Mouse (Mus musculus): Measurements from ENCODE around the gene Scn5a. TPM values are rescaled to one million over a fixed set of nuclear protein-coding genes. Genes with fewer than 3 reads are reported as not detected.

The Scn5a gene
- polyA plus RNA-seq, 1 experiment from 2014 or later: 0.22 TPM

- no peak for DNase-seq (ENCODE audit: low spot score)
- Histone ChIP-seq H3K27ac (ENCODE audit: low read depth, low read length) (no peak overlapping the region), H3K9ac (ENCODE audit: low read depth, low read length) (no peak overlapping the region), H3K4me2 (no peak overlapping the region), H3K4me1 (replicated peaks; ENCODE audit: control insufficient read depth, insufficient read depth, low read length) (no peaks in the 10 kb centered on the region), H3K4me3 (ENCODE audit: low read depth, low read length) (no peak overlapping the region), H3K9me3 (ENCODE audit: control insufficient read depth, low read length) (0 out of 2 replicates have a peak, but pooled peaks cover 3% of the 10 kb centered on the region), H3K36me3 (ENCODE audit: control insufficient read depth, insufficient read depth, low read length) (no peaks in the 10 kb centered on the region), H3K27me3 (replicated peaks; ENCODE audit: control insufficient read depth, insufficient read depth, low read length) (no peaks in the 10 kb centered on the region)
- ATAC-seq (replicated peaks; ENCODE audit: low FRiP score): no peak
- WGBS: 72% methylated on average over 8 of the region's 8 CpGs
Observed at GRCm38 (mm10) chr9:119597332-119597731, 18.5 kb upstream of the Scn5a start.

GRCm38 (mm10) chr9:119589592-119589991 is 10.8 kb upstream of the Scn5a start:
- WGBS: 83% methylated on average over 8 of the region's 8 CpGs
- Histone ChIP-seq H3K27ac (ENCODE audit: low read depth, low read length) (no peak overlapping the region), H3K4me1 (replicated peaks; ENCODE audit: control insufficient read depth, insufficient read depth, low read length) (no peaks in the 10 kb centered on the region), H3K27me3 (replicated peaks; ENCODE audit: control insufficient read depth, insufficient read depth, low read length) (peaks cover 19% of the 10 kb centered on the region), H3K9ac (ENCODE audit: low read depth, low read length) (no peak overlapping the region), H3K4me2 (no peak overlapping the region), H3K36me3 (ENCODE audit: control insufficient read depth, insufficient read depth, low read length) (no peaks in the 10 kb centered on the region), H3K9me3 (ENCODE audit: control insufficient read depth, low read length) (no peaks in the 10 kb centered on the region), H3K4me3 (ENCODE audit: low read depth, low read length) (no peak overlapping the region)
- DNase-seq (ENCODE audit: low spot score) (no peak), ATAC-seq (replicated peaks; ENCODE audit: low FRiP score) (no peak)

- Histone ChIP-seq H3K27me3 (replicated peaks; ENCODE audit: control insufficient read depth, insufficient read depth, low read length) (peaks cover 19% of the 10 kb centered on the region), H3K4me3 (ENCODE audit: low read depth, low read length) (no peak overlapping the region), H3K4me2 (peak overlapping the region; percentile 2; the same call in 1 of the 2 replicates), H3K27ac (ENCODE audit: low read depth, low read length) (no peak overlapping the region), H3K9me3 (ENCODE audit: control insufficient read depth, low read length) (no peaks in the 10 kb centered on the region), H3K36me3 (ENCODE audit: control insufficient read depth, insufficient read depth, low read length) (no peaks in the 10 kb centered on the region), H3K9ac (ENCODE audit: low read depth, low read length) (no peak overlapping the region), H3K4me1 (replicated peaks; ENCODE audit: control insufficient read depth, insufficient read depth, low read length) (no peaks in the 10 kb centered on the region)
- DNase-seq (ENCODE audit: low spot score) (no peak), ATAC-seq (replicated peaks; ENCODE audit: low FRiP score) (0 out of 2 replicates have a peak, but pooled peaks have one; percentile 34)
- WGBS: 28% methylated on average over 26 of the region's 26 CpGs
Observed at GRCm38 (mm10) chr9:119588763-119589449, 10.1 kb upstream of the Scn5a start.

GRCm38 (mm10) chr9:119580668-119581067 is 1.9 kb upstream of the Scn5a start:
- H3K27ac ChIP-seq (ENCODE audit: low read depth, low read length): no peak overlapping the region
- H3K36me3 ChIP-seq (ENCODE audit: control insufficient read depth, insufficient read depth, low read length): no peaks in the 10 kb centered on the region
- peak; percentile 68 for DNase-seq (ENCODE audit: low spot score)
- ATAC-seq (replicated peaks; ENCODE audit: low FRiP score): peak; percentile 48; the same call in 1 of the 2 replicates
- H3K4me2 ChIP-seq: no peak overlapping the region
- H3K27me3 ChIP-seq (replicated peaks; ENCODE audit: control insufficient read depth, insufficient read depth, low read length): peaks cover 55% of the 10 kb centered on the region
- 0 out of 2 replicates have a peak, but pooled peaks cover 6% of the 10 kb centered on the region for H3K4me1 ChIP-seq (replicated peaks; ENCODE audit: control insufficient read depth, insufficient read depth, low read length)
- 0% methylated on average over 6 of the region's 6 CpGs for WGBS
- no peak overlapping the region for H3K4me3 ChIP-seq (ENCODE audit: low read depth, low read length)
- no peak overlapping the region for H3K9ac ChIP-seq (ENCODE audit: low read depth, low read length)
- no peaks in the 10 kb centered on the region for H3K9me3 ChIP-seq (ENCODE audit: control insufficient read depth, low read length)

- Histone ChIP-seq H3K9ac (ENCODE audit: low read depth, low read length) (no peak overlapping the region), H3K4me2 (no peak overlapping the region), H3K4me1 (replicated peaks; ENCODE audit: control insufficient read depth, insufficient read depth, low read length) (0 out of 2 replicates have a peak, but pooled peaks cover 6% of the 10 kb centered on the region), H3K27me3 (replicated peaks; ENCODE audit: control insufficient read depth, insufficient read depth, low read length) (peaks cover 56% of the 10 kb centered on the region), H3K36me3 (ENCODE audit: control insufficient read depth, insufficient read depth, low read length) (no peaks in the 10 kb centered on the region), H3K9me3 (ENCODE audit: control insufficient read depth, low read length) (no peaks in the 10 kb centered on the region), H3K27ac (ENCODE audit: low read depth, low read length) (no peak overlapping the region), H3K4me3 (ENCODE audit: low read depth, low read length) (no peak overlapping the region)
- DNase-seq (ENCODE audit: low spot score): no peak
- 82% methylated on average over 17 of the region's 17 CpGs for WGBS
- no peak for ATAC-seq (replicated peaks; ENCODE audit: low FRiP score)
Observed at GRCm38 (mm10) chr9:119580187-119580586, 1.4 kb upstream of the Scn5a start.

- no peak overlapping the region; the same call in 1 of the 2 replicates for H3K9ac ChIP-seq (ENCODE audit: low read depth, low read length)
- no peak for ATAC-seq (replicated peaks; ENCODE audit: low FRiP score)
Observed at GRCm38 (mm10) chr9:119578311-119578635, 543 bp downstream of the Scn5a start.

GRCm38 (mm10) chr9:119576977-119577376 is 1.8 kb downstream of the Scn5a start:
- peaks cover 81% of the 10 kb centered on the region for H3K27me3 ChIP-seq (replicated peaks; ENCODE audit: control insufficient read depth, insufficient read depth, low read length)
- WGBS: 51% methylated on average over 2 of the region's 2 CpGs
- 0 out of 2 replicates have a peak, but pooled peaks cover 6% of the 10 kb centered on the region for H3K4me1 ChIP-seq (replicated peaks; ENCODE audit: control insufficient read depth, insufficient read depth, low read length)
- no peak overlapping the region for H3K4me3 ChIP-seq (ENCODE audit: low read depth, low read length)
- no peaks in the 10 kb centered on the region for H3K36me3 ChIP-seq (ENCODE audit: control insufficient read depth, insufficient read depth, low read length)
- DNase-seq (ENCODE audit: low spot score) (no peak), ATAC-seq (replicated peaks; ENCODE audit: low FRiP score) (no peak)
- H3K9ac ChIP-seq (ENCODE audit: low read depth, low read length): no peak overlapping the region
- no peak overlapping the region for H3K27ac ChIP-seq (ENCODE audit: low read depth, low read length)
- no peaks in the 10 kb centered on the region for H3K9me3 ChIP-seq (ENCODE audit: control insufficient read depth, low read length)
- H3K4me2 ChIP-seq: no peak overlapping the region

More at GRCm38 (mm10) chr9:119578311-119578635, 543 bp downstream of the Scn5a start:
- Histone ChIP-seq H3K4me1 (replicated peaks; ENCODE audit: control insufficient read depth, insufficient read depth, low read length) (0 out of 2 replicates have a peak, but pooled peaks cover 6% of the 10 kb centered on the region), H3K4me2 (peak overlapping the region; percentile 90), H3K27me3 (replicated peaks; ENCODE audit: control insufficient read depth, insufficient read depth, low read length) (peaks cover 71% of the 10 kb centered on the region), H3K36me3 (ENCODE audit: control insufficient read depth, insufficient read depth, low read length) (no peaks in the 10 kb centered on the region), H3K4me3 (ENCODE audit: low read depth, low read length) (peak overlapping the region; percentile 54), H3K27ac (ENCODE audit: low read depth, low read length) (no peak overlapping the region), H3K9me3 (ENCODE audit: control insufficient read depth, low read length) (no peaks in the 10 kb centered on the region)
- 5% methylated on average over 24 of the region's 24 CpGs for WGBS
- no peak for DNase-seq (ENCODE audit: low spot score)

GRCm38 (mm10) chr9:119575732-119576131 is 3.1 kb downstream of the Scn5a start:
- H3K4me2 ChIP-seq: no peak overlapping the region
- no peaks in the 10 kb centered on the region for H3K36me3 ChIP-seq (ENCODE audit: control insufficient read depth, insufficient read depth, low read length)
- no peak overlapping the region for H3K4me3 ChIP-seq (ENCODE audit: low read depth, low read length)
- peaks cover 93% of the 10 kb centered on the region for H3K27me3 ChIP-seq (replicated peaks; ENCODE audit: control insufficient read depth, insufficient read depth, low read length)
- no peak overlapping the region for H3K9ac ChIP-seq (ENCODE audit: low read depth, low read length)
- ATAC-seq (replicated peaks; ENCODE audit: low FRiP score): no peak
- H3K4me1 ChIP-seq (replicated peaks; ENCODE audit: control insufficient read depth, insufficient read depth, low read length): 0 out of 2 replicates have a peak, but pooled peaks cover 6% of the 10 kb centered on the region
- 52% methylated on average over 9 of the region's 9 CpGs for WGBS
- no peak for DNase-seq (ENCODE audit: low spot score)
- H3K9me3 ChIP-seq (ENCODE audit: control insufficient read depth, low read length): no peaks in the 10 kb centered on the region
- no peak overlapping the region for H3K27ac ChIP-seq (ENCODE audit: low read depth, low read length)

- 0 out of 2 replicates have a peak, but pooled peaks cover 6% of the 10 kb centered on the region for H3K4me1 ChIP-seq (replicated peaks; ENCODE audit: control insufficient read depth, insufficient read depth, low read length)
- ATAC-seq (replicated peaks; ENCODE audit: low FRiP score) (no peak), DNase-seq (ENCODE audit: low spot score) (no peak)
- no peak overlapping the region for H3K9ac ChIP-seq (ENCODE audit: low read depth, low read length)
- H3K4me2 ChIP-seq: no peak overlapping the region
- H3K4me3 ChIP-seq (ENCODE audit: low read depth, low read length): no peak overlapping the region
- H3K27me3 ChIP-seq (replicated peaks; ENCODE audit: control insufficient read depth, insufficient read depth, low read length): peaks cover 93% of the 10 kb centered on the region
- no peak overlapping the region for H3K27ac ChIP-seq (ENCODE audit: low read depth, low read length)
- no peaks in the 10 kb centered on the region for H3K36me3 ChIP-seq (ENCODE audit: control insufficient read depth, insufficient read depth, low read length)
- H3K9me3 ChIP-seq (ENCODE audit: control insufficient read depth, low read length): no peaks in the 10 kb centered on the region
- WGBS: 68% methylated on average over 7 of the region's 7 CpGs
Observed at GRCm38 (mm10) chr9:119574366-119574765, 4.5 kb downstream of the Scn5a start.
